Mouse (Mus musculus): ENCODE results near the gene Tph1.

The Tph1 gene

DNA sequence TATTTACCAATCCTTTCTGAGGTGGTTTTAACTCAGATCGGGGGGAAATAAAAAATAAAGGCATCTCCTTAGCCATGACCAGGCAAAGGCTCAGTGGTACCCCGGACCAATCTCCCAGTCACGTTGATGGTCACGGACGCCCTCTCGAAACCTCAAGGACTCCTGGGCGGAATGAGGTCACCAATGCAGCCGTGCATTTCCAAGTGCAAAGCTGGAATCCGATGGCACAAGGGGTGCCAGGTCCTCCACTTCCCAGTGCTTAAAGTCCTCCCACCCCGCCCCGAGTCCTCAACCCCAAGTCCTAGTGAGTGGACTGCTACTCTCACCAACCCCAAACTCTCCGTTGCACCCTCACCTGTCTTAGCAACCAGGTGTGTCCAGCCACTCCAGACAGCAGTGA, 58.1 kb downstream of the Tph1 start:
- H3K27me3 ChIP-seq (ENCODE audit: insufficient read depth, low read length), result peaks cover 10% of the 10 kb centered on the region
- TF ChIP-seq CTCF (conservative IDR thresholded peaks at IDR 0.05; ENCODE audit: low read length) (no peak), NANOG (IDR thresholded peaks at IDR 0.05; ENCODE audit: borderline replicate concordance, low read length) (no peak), POU5F1 (IDR thresholded peaks at IDR 0.05; ENCODE audit: borderline replicate concordance, low read length) (no peak)
- H3K9me3 ChIP-seq (ENCODE audit: low read length), result no peaks in the 10 kb centered on the region
- peaks cover 4% of the 10 kb centered on the region; the same call in 1 of the 2 replicates for H3K36me3 ChIP-seq (ENCODE audit: insufficient read depth, low read length)
- H3K4me1 ChIP-seq (replicated peaks; ENCODE audit: low read depth, low read length), result peaks cover 15% of the 10 kb centered on the region
- H3K4me3 ChIP-seq (replicated peaks; ENCODE audit: low read length), result no peak overlapping the region

DNA sequence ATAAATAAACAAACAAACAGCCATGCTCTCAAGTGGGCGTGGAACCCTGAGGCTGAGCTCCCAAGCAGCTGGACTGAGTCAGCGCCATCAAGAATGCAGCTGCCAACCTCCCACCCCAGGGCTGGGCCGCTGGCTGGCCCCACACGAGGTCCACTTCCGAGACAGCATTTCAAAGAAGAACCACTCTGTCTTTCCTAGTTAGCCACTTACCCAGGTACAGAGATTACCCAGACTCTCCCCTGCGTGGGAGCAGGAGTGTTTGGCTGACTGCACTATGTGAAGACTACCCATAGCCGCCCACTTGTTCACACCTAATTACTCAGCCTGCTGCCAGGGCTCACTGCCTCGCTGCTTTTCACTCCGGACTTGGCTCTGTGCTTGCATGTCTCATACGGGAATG, 59.2 kb downstream of the Tph1 start:
- Histone ChIP-seq H3K9me3 (ENCODE audit: low read length) (no peaks in the 10 kb centered on the region), H3K4me1 (replicated peaks; ENCODE audit: low read depth, low read length) (peaks cover 14% of the 10 kb centered on the region), H3K4me3 (replicated peaks; ENCODE audit: low read length) (no peak overlapping the region), H3K27me3 (ENCODE audit: insufficient read depth, low read length) (no peaks in the 10 kb centered on the region), H3K36me3 (ENCODE audit: insufficient read depth, low read length) (no peaks in the 10 kb centered on the region; the same call in 1 of the 2 replicates)
- no peak for TF ChIP-seq POU5F1 (IDR thresholded peaks at IDR 0.05; ENCODE audit: borderline replicate concordance, low read length)
- TF ChIP-seq NANOG (IDR thresholded peaks at IDR 0.05; ENCODE audit: borderline replicate concordance, low read length), result no peak
- TF ChIP-seq CTCF (conservative IDR thresholded peaks at IDR 0.05; ENCODE audit: low read length), result no peak

DNA sequence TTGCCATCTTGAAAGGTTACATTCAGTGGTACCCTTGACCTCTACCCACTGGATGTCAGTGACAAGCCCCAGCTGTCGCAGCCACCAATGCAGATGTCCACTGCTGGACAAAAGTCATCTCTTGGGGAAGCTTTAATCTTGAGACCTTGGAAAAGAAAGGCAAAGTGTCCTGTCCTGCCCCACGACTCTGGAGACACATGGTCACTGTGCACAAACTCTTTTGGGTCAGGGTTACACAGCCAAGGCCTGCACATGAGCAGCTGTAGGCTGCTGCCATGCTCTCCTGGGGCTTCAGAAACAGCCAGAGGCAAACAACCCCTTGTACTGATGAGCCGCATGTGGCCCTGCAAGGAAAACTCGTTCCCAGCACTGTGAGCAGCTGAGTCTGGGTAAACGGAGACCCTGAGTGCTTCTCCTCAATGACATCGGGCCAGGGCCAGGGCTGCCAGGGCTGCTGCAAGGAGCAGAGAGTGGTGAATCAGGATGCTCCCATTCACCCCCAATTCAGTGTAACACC, 59.9 kb downstream of the Tph1 start:
- Histone ChIP-seq H3K36me3 (ENCODE audit: insufficient read depth, low read length) (no peaks in the 10 kb centered on the region; the same call in 1 of the 2 replicates), H3K4me1 (replicated peaks; ENCODE audit: low read depth, low read length) (peaks cover 19% of the 10 kb centered on the region), H3K4me3 (replicated peaks; ENCODE audit: low read length) (no peak overlapping the region), H3K27me3 (ENCODE audit: insufficient read depth, low read length) (no peaks in the 10 kb centered on the region), H3K9me3 (ENCODE audit: low read length) (no peaks in the 10 kb centered on the region)
- TF ChIP-seq POU5F1 (IDR thresholded peaks at IDR 0.05; ENCODE audit: borderline replicate concordance, low read length) (no peak), NANOG (IDR thresholded peaks at IDR 0.05; ENCODE audit: borderline replicate concordance, low read length) (no peak), CTCF (conservative IDR thresholded peaks at IDR 0.05; ENCODE audit: low read length) (no peak)

DNA sequence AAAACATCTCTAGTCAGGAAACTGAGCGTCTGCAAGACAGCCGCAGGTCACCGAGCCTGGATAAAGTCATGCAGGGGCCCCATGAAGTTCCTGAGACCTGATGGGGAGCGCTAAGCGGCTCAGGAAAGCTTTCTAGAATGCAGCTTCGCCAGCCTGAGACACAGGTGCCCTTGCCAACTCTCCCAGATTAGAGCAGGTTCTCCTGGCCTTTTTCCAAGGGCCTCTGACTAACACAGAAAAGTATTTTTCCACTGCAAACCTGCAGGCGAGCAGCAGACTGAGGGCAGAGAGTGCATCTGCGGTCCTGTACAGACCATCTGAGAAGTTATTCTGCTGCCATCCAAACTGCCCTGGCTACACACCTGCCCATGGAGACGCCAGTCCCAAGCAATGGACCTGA, 60.4 kb downstream of the Tph1 start:
- Histone ChIP-seq H3K4me3 (replicated peaks; ENCODE audit: low read length) (no peak overlapping the region), H3K4me1 (replicated peaks; ENCODE audit: low read depth, low read length) (peaks cover 23% of the 10 kb centered on the region), H3K9me3 (ENCODE audit: low read length) (no peaks in the 10 kb centered on the region), H3K36me3 (ENCODE audit: insufficient read depth, low read length) (no peaks in the 10 kb centered on the region; the same call in 1 of the 2 replicates), H3K27me3 (ENCODE audit: insufficient read depth, low read length) (no peaks in the 10 kb centered on the region)
- no peak for TF ChIP-seq NANOG (IDR thresholded peaks at IDR 0.05; ENCODE audit: borderline replicate concordance, low read length)
- TF ChIP-seq CTCF (conservative IDR thresholded peaks at IDR 0.05; ENCODE audit: low read length), result no peak
- no peak for TF ChIP-seq POU5F1 (IDR thresholded peaks at IDR 0.05; ENCODE audit: borderline replicate concordance, low read length)

DNA sequence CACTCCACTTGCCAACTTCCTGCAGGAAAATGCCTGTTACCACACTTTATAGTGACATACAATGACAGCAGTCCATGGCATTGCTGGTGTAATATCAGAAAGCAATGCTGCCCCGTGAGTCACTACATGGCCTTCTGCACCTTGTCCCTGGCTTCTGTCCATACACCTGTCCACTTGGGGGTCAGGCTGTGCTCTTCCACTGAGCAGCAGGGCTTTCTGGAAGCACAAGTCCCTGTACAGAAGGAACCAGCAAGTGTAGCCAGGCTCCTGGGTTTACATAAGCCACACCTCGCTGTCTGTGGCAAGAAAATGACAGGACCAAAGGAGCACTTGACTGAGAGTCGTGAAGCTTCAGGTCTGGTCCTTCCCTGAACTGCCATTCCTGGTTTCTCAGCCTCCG, 63.0 kb downstream of the Tph1 start:
- H3K4me3 ChIP-seq (replicated peaks; ENCODE audit: low read length), result no peak overlapping the region
- H3K36me3 ChIP-seq (ENCODE audit: insufficient read depth, low read length), result no peaks in the 10 kb centered on the region; the same call in 1 of the 2 replicates
- no peaks in the 10 kb centered on the region for H3K9me3 ChIP-seq (ENCODE audit: low read length)
- no peaks in the 10 kb centered on the region for H3K27me3 ChIP-seq (ENCODE audit: insufficient read depth, low read length)
- peaks cover 33% of the 10 kb centered on the region for H3K4me1 ChIP-seq (replicated peaks; ENCODE audit: low read depth, low read length)
- TF ChIP-seq NANOG (IDR thresholded peaks at IDR 0.05; ENCODE audit: borderline replicate concordance, low read length), result no peak
- TF ChIP-seq CTCF (conservative IDR thresholded peaks at IDR 0.05; ENCODE audit: low read length), result no peak
- no peak for TF ChIP-seq POU5F1 (IDR thresholded peaks at IDR 0.05; ENCODE audit: borderline replicate concordance, low read length)

DNA sequence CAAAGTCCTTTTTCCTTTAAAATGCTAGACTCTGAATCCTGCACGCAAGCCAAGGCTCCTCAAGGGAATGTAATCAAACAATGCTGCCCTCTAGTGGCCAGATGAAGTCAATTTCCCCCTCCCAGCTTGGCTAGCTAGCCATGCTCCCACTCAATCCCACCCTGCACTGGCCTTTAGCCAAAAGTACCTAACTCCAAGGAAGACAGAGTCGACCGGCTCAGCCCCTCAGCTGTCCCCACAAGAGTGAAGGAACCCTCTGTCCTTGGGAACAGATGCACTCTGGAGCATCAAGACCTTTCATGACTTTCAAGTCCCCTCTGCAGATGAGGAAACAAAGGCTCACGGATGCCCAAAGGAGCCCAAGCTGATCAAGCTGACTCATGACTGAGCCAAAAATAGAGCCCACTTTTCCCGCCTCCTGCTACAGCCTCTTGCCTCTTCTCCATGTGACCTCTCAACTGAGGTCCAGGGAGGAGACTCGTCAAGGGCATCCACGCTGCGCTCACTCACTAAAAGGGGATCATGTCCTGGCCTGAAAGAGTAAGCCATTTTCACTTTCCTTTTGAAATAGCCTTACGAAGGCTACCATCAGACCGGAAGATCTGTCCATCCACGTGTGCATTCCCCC, 64.8 kb downstream of the Tph1 start:
- H3K4me3 ChIP-seq (replicated peaks; ENCODE audit: low read length), result peak overlapping the region; percentile 43
- peaks cover 41% of the 10 kb centered on the region for H3K4me1 ChIP-seq (replicated peaks; ENCODE audit: low read depth, low read length)
- TF ChIP-seq POU5F1 (IDR thresholded peaks at IDR 0.05; ENCODE audit: borderline replicate concordance, low read length) (no peak), CTCF (conservative IDR thresholded peaks at IDR 0.05; ENCODE audit: low read length) (peak; percentile 44)
- H3K36me3 ChIP-seq (ENCODE audit: insufficient read depth, low read length), result no peaks in the 10 kb centered on the region; the same call in 1 of the 2 replicates
- no peaks in the 10 kb centered on the region for H3K9me3 ChIP-seq (ENCODE audit: low read length)
- H3K27me3 ChIP-seq (ENCODE audit: insufficient read depth, low read length), result no peaks in the 10 kb centered on the region

DNA sequence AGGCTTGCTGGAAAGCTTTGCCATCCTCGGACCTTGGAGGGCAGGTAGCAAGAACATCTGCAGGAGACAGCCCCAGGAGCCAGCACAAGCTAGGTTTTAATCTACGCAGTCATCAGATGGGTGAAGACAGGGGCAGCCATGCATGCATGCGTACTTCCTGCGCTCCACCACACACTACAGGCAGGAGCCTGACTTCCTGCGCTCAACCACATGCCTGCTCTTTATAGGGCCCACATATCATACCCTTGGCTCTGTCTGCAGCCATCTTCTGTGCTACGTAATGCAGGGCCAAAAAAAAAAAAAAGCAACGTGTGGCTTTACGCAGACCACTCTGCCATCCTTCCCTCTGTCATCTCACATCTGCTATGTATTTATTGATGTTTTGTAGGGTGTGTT, 65.3 kb downstream of the Tph1 start:
- TF ChIP-seq CTCF (conservative IDR thresholded peaks at IDR 0.05; ENCODE audit: low read length) (no peak), NANOG (IDR thresholded peaks at IDR 0.05; ENCODE audit: borderline replicate concordance, low read length) (no peak), POU5F1 (IDR thresholded peaks at IDR 0.05; ENCODE audit: borderline replicate concordance, low read length) (no peak)
- Histone ChIP-seq H3K27me3 (ENCODE audit: insufficient read depth, low read length) (no peaks in the 10 kb centered on the region), H3K36me3 (ENCODE audit: insufficient read depth, low read length) (no peaks in the 10 kb centered on the region; the same call in 1 of the 2 replicates), H3K9me3 (ENCODE audit: low read length) (no peaks in the 10 kb centered on the region), H3K4me3 (replicated peaks; ENCODE audit: low read length) (peak overlapping the region; percentile 43), H3K4me1 (replicated peaks; ENCODE audit: low read depth, low read length) (peaks cover 46% of the 10 kb centered on the region)

DNA sequence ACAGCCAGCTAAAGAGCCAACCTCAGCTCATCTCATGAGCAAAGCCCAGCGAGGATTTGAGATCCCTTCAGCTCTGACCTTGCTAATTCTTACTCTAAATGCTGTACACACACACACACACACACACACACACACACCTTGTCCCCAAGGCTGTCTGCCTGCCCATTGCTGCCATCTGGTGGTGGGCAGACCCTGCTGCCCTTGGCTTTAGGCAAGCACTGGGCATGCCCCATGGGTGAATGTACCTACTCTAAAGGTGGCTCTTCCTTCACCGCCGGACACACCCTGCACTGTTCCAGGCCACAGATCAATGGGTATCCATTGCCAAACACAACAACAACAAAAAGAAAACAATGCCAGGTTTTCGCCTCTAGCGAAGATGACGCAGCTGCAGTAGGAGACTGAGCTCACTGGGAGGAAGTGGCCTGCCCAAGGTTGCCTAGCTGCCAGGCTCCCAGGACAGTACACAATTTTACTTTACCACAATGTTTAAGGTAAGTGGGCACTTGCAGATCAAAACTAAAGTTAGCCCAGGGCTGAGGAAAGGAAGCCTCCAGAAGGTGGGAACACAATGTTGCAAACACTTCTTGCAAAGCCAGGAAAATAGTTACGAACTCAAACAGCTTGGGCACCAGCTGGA, 65.8 kb downstream of the Tph1 start:
- Histone ChIP-seq H3K4me1 (replicated peaks; ENCODE audit: low read depth, low read length) (peaks cover 51% of the 10 kb centered on the region), H3K27me3 (ENCODE audit: insufficient read depth, low read length) (no peaks in the 10 kb centered on the region), H3K36me3 (ENCODE audit: insufficient read depth, low read length) (no peaks in the 10 kb centered on the region), H3K4me3 (replicated peaks; ENCODE audit: low read length) (peak overlapping the region; percentile 43), H3K9me3 (ENCODE audit: low read length) (no peaks in the 10 kb centered on the region)
- TF ChIP-seq NANOG (IDR thresholded peaks at IDR 0.05; ENCODE audit: borderline replicate concordance, low read length) (no peak), CTCF (conservative IDR thresholded peaks at IDR 0.05; ENCODE audit: low read length) (peak; percentile 58), POU5F1 (IDR thresholded peaks at IDR 0.05; ENCODE audit: borderline replicate concordance, low read length) (no peak)
